Comparison of ENCODE assay signal across 28 mouse cellular contexts in genomic region chr9:90533372-90533771, GRCm38 (mm10).
"Had no signal": no experiment of that assay in that cellular context is flagged by ENCODE, and none has a peak within 500 bp of the region (broad histone marks: within the 10 kb centered on the region; RNA-seq: fewer than 3 reads in every experiment).

No protein-coding gene starts in this region.

- H3K4me1 ChIP-seq: embryonic facial prominence, embryonic 10.5 days; embryonic facial prominence, embryonic 12.5 days; embryonic facial prominence, embryonic 13.5 days; embryonic facial prominence, embryonic 15.5 days; forebrain, embryonic 10.5 days; forebrain, embryonic 12.5 days; forebrain, embryonic 13.5 days; forebrain, embryonic 15.5 days; heart, embryonic 10.5 days had no signal

- H3K4me3 ChIP-seq: embryonic facial prominence, embryonic 10.5 days; embryonic facial prominence, embryonic 12.5 days; embryonic facial prominence, embryonic 13.5 days; embryonic facial prominence, embryonic 15.5 days; erythroblast, embryonic 14.5 days; forebrain, embryonic 10.5 days; forebrain, embryonic 12.5 days; forebrain, embryonic 13.5 days; forebrain, embryonic 15.5 days; gastrocnemius, adult 2 months; heart, adult 2 months; heart, embryonic 10.5 days had no signal

- H3K9me3 ChIP-seq: embryonic facial prominence, embryonic 10.5 days; embryonic facial prominence, embryonic 12.5 days; embryonic facial prominence, embryonic 13.5 days; embryonic facial prominence, embryonic 15.5 days; forebrain, embryonic 10.5 days; forebrain, embryonic 12.5 days; forebrain, embryonic 13.5 days; forebrain, embryonic 15.5 days; heart, embryonic 10.5 days had no signal

- DNase-seq: cerebellum, adult 9-10 months; cerebellum, adult 9-11 months; cerebellum, postnatal 10 days; cerebellum, postnatal 14 days; cerebellum, postnatal 25 days; cerebellum, postnatal 36 days; embryo, embryonic 11 days; forebrain, postnatal 0 days; gastrocnemius, adult 2 months; gastrocnemius, postnatal 10 days; gastrocnemius, postnatal 14 days; gastrocnemius, postnatal 25 days; gastrocnemius, postnatal 36 days; heart, adult 11 months; heart, adult 18-20 months; heart, adult 2 months had no signal

- H3K9ac ChIP-seq: embryonic facial prominence, embryonic 12.5 days; embryonic facial prominence, embryonic 13.5 days; embryonic facial prominence, embryonic 15.5 days; forebrain, embryonic 12.5 days; forebrain, embryonic 13.5 days; forebrain, embryonic 15.5 days; forebrain, postnatal 0 days had no signal

- ATAC-seq: forebrain, embryonic 13.5 days; forebrain, embryonic 14.5 days; forebrain, embryonic 15.5 days; forebrain, embryonic 16.5 days; forebrain, postnatal 0 days had no signal

- H3K27me3 ChIP-seq: embryonic facial prominence, embryonic 12.5 days; embryonic facial prominence, embryonic 13.5 days; embryonic facial prominence, embryonic 15.5 days; forebrain, embryonic 12.5 days; forebrain, embryonic 13.5 days; forebrain, embryonic 15.5 days had no signal

- H3K4me2 ChIP-seq: embryonic facial prominence, embryonic 12.5 days; embryonic facial prominence, embryonic 13.5 days; embryonic facial prominence, embryonic 15.5 days; forebrain, embryonic 12.5 days; forebrain, embryonic 13.5 days; forebrain, embryonic 15.5 days had no signal

- H3K27ac ChIP-seq: embryonic facial prominence, embryonic 10.5 days; embryonic facial prominence, embryonic 12.5 days; embryonic facial prominence, embryonic 13.5 days; embryonic facial prominence, embryonic 15.5 days; forebrain, embryonic 10.5 days; forebrain, embryonic 12.5 days; forebrain, embryonic 13.5 days; forebrain, embryonic 15.5 days; gastrocnemius, adult 2 months; heart, adult 2 months; heart, embryonic 10.5 days had no signal

- H3K36me3 ChIP-seq: embryonic facial prominence, embryonic 10.5 days; embryonic facial prominence, embryonic 12.5 days; embryonic facial prominence, embryonic 13.5 days; embryonic facial prominence, embryonic 15.5 days; forebrain, embryonic 10.5 days; forebrain, embryonic 12.5 days; forebrain, embryonic 15.5 days; heart, embryonic 10.5 days had no signal
